Mouse (Mus musculus) heart, embryonic 12.5 days (tissue): ENCODE measurements at regions not wholly inside any gene's neighbourhood (a gene's known extent, or its start where the extent isn't known, plus 50 kb on each side); places are given as distances from the start of the nearest gene placed in this dataset.
A peak's percentile ranks its signal among the peaks of the same experiment; 100 is the strongest.

ENCODE experiments used
- ATAC-seq: fragments of 200-750 bp; cut with Nextera tagmentation; 2 replicates; pipeline ENCODE4 v1.8.0; 2017; ENCODE audit warnings: moderate TSS enrichment, moderate library complexity; ENCODE audit not compliant: insufficient number of reproducible peaks, low FRiP score
- H3K27ac ChIP-seq: fragments of 300-500 bp; sonication (generic); 2 replicates; pipeline ENCODE4 v1.5.1; 2016; ENCODE audit warnings: mild to moderate bottlenecking, moderate library complexity; ENCODE audit not compliant: poor library complexity, severe bottlenecking
- H3K27me3 ChIP-seq: fragments of 300-500 bp; sonication (generic); replicated peaks from 2 replicates; pipeline ENCODE4 v1.6.1; 2016; ENCODE audit warnings: mild to moderate bottlenecking, moderate library complexity
- H3K36me3 ChIP-seq: fragments of 300-500 bp; sonication (generic); 2 replicates; pipeline ENCODE4 v1.6.1; 2016; ENCODE audit warnings: mild to moderate bottlenecking, moderate library complexity
- H3K4me1 ChIP-seq: fragments of 300-500 bp; sonication (generic); replicated peaks from 2 replicates; pipeline ENCODE4 v1.6.1; 2016; ENCODE audit warnings: mild to moderate bottlenecking
- H3K4me2 ChIP-seq: fragments of 300-500 bp; sonication (generic); 2 replicates; pipeline ENCODE4 v1.6.1; 2016; ENCODE audit warnings: mild to moderate bottlenecking, moderate library complexity
- H3K4me3 ChIP-seq: fragments of 300-500 bp; sonication (generic); 2 replicates; pipeline ENCODE4 v1.5.1; 2016; ENCODE audit warnings: mild to moderate bottlenecking
- H3K9ac ChIP-seq: fragments of 300-500 bp; sonication (generic); 2 replicates; pipeline ENCODE4 v1.6.1; 2016; ENCODE audit warnings: mild to moderate bottlenecking, moderate library complexity
- H3K9me3 ChIP-seq: fragments of 300-500 bp; sonication (generic); replicated peaks from 2 replicates; pipeline ENCODE4 v1.6.1; 2016; ENCODE audit warnings: mild to moderate bottlenecking, moderate library complexity
- WGBS: fragments of 180-500 bp; shearing (Covaris S2); methylation state at CpG from one replicate; pipeline ENCODE4 v1.1.7; 2016; 5-methylcytosine and 5-hydroxymethylcytosine counted together

DNA sequence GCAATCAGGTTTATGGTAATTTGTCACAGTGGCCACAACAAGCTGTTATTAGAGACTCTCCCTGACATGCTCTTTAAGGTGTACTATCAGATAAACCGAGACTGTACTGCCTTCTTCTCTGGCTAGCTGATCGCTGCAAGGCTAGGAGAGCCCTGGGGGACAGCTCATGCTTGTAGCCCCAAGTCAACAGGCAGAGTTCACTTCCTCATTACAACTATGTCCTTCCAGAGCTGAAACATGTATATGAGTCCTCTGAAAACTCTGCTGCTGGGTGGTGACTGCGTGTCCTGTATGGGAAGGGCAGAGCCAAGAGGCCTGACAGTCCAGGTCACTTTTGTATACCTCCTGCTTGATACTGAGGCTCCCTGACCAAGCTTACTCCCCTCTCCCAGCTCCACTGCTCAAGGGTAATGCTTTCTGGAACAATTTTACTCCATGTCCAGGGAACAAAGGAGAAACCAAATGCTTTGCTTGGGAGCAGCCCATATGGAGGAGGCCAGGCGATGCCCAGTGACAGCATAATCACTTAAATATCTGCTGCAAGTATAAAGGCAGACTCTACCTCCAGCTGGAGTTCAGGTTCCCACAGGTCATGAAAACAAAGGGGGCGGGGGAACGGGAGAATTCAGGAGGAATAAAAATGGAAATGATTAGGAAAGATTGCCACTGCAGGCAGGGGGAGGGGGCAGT lies 284.3 kb downstream of the Bcl11a start:
- H3K9me3 ChIP-seq, result no peaks in the 10 kb centered on the region
- peaks cover 12% of the 10 kb centered on the region for H3K4me1 ChIP-seq
- H3K27me3 ChIP-seq, result no peaks in the 10 kb centered on the region
- H3K27ac ChIP-seq, result no peak overlapping the region
- ATAC-seq, result no peak
- no peak overlapping the region for H3K4me3 ChIP-seq
- H3K9ac ChIP-seq, result no peak overlapping the region
- H3K4me2 ChIP-seq, result no peak overlapping the region
- no peaks in the 10 kb centered on the region for H3K36me3 ChIP-seq
- 56% methylated on average over 6 of the region's 6 CpGs for WGBS

DNA sequence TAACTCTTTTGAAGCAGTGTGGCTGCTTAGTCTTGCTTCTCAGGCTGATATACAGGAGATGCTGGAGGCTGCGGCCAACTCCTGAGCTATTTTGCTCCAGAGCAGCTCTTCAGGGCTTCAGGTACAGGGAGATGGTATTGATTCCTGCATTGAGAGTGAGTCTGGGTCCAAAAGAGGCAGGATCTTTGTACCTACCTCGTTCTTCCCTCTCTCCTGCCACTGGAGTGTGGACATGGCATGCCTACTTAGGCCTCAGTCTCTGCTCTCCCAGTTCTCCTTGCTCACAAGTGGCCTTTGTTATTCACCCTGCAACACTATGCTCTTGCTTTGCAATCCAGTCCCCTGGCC lies 284.8 kb downstream of the Bcl11a start:
- H3K4me2 ChIP-seq, result no peak overlapping the region
- H3K27me3 ChIP-seq, result no peaks in the 10 kb centered on the region
- H3K36me3 ChIP-seq, result no peaks in the 10 kb centered on the region
- WGBS, result 74% methylated on average over 2 of the region's 2 CpGs
- H3K4me3 ChIP-seq, result no peak overlapping the region
- no peaks in the 10 kb centered on the region for H3K9me3 ChIP-seq
- peaks cover 12% of the 10 kb centered on the region for H3K4me1 ChIP-seq
- H3K27ac ChIP-seq, result no peak overlapping the region
- no peak overlapping the region for H3K9ac ChIP-seq
- ATAC-seq, result no peak

DNA sequence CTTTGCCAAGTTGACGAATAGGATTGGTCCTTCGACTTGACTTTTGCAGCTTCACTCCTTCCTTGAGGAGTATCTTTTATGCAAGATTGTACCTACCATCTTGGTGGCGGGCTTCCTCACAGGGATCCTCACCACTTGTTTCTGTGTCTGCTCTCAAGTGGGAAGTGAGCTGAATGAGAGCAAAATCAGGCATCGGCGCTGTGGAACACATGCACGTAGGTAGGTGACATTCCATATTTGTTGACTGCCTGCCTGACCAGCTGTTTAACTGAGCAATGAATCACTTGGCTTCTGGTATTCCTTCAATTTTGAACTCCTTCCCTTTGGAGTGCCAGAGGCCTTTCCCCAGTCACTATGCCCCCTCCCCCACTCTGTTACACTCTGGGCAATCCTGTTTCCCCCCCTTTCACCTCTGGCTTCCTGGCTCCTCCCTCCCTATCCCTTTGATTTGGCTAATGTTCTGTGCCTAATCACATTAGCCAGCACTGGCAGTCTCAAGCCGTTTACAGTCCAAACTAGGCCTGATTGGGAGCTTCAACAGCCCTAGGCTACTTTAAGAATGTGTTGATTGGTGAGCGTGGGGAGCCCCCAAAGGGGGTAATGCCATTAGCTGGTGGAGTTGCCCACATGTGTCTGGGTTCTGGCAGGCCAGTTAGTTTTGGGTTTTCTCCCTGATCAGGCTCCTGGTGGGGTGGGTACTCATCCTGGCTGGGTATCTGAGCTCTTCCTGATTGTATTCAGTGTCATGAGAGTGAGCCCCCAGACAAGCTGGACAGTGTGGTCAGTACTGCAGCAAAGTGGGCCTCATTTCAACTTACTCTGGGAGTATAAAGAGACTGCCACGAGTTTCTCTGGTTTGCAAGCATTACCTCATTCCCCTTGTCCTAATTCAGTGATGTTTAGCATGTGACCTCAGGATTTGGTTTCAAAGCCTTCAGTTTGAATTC lies 285.8 kb downstream of the Bcl11a start:
- Histone ChIP-seq H3K4me3 (no peak overlapping the region), H3K36me3 (no peaks in the 10 kb centered on the region), H3K27me3 (no peaks in the 10 kb centered on the region), H3K9me3 (no peaks in the 10 kb centered on the region), H3K9ac (no peak overlapping the region), H3K4me1 (peaks cover 12% of the 10 kb centered on the region), H3K4me2 (no peak overlapping the region), H3K27ac (no peak overlapping the region)
- no peak for ATAC-seq
- 58% methylated on average over 9 of the region's 9 CpGs for WGBS

DNA sequence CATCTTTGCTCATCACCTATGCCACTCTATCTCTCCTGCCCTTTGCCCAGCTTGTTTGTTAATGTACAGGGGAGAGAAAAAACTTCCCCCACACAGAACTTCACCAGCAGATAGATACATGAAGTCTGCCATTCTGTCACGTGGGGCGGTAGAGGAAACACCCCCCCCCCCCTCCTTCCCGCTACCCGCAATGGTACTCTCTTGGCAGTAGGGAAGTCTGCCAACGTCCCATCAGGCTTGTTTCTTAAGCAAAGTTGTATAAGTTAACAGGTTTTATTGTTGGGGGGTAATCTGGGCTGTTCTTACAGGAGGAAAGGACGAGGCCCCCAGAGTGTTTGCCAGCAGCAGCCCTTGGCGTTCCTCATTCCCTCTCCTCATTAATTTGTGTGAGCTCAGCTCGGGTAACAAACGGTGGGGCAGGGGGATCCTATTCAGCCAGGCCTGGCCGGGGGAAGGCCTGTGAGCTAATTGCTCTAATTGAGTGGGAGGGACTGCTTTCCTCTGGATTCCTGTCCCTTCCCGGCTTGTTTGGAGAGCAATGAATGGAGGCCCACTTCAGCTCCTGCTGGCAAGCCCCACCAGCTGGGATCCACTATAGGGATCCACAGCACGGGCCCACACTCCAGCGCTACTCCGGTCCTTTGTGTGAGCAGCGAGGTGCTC lies 292.5 kb downstream of the Bcl11a start:
- Histone ChIP-seq H3K9ac (no peak overlapping the region), H3K36me3 (no peaks in the 10 kb centered on the region), H3K9me3 (no peaks in the 10 kb centered on the region), H3K27me3 (no peaks in the 10 kb centered on the region), H3K27ac (no peak overlapping the region), H3K4me3 (no peak overlapping the region), H3K4me1 (peaks cover 7% of the 10 kb centered on the region), H3K4me2 (peak overlapping the region; percentile 0; the same call in 1 of the 2 replicates)
- WGBS, result 26% methylated on average over 15 of the region's 15 CpGs
- no peak for ATAC-seq

DNA sequence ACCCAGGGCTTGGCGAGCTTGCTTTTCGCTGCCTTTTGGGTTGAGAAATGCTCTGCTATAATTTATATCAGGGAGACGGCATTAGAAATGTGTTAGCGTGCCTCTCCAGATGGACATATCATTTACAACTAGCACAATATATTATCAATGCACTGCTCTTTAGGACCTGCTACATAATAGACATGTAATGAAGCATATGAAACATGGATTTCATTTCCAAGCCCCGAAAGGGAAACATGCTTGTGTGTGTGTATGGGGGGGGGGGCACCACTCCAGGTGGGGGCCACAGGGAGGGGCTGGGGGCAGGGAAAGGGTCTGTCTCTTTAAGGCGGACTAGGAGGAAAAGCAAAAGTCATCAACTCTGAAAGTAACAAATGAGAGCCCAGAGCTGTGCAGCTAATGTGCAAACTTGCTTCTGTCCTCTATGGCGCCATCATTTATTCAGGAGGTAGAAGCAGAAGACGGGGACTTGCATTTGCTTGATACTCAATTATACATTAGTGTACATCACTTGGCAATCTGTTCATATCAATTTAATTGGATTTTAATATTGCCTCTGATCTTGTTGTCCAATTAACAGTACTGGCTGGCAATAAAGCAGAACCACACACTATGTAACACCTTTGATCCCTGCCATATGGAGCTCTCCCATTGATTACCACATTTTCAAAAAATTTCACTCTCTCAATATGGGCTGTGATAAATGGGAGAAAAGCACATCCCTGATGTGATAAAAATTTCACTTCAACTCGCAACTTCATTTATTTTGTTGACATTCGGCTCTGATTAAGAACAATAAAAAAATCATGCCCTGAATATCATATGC lies 293.2 kb downstream of the Bcl11a start:
- ATAC-seq, result no peak
- Histone ChIP-seq H3K4me3 (no peak overlapping the region), H3K9ac (no peak overlapping the region), H3K27me3 (no peaks in the 10 kb centered on the region), H3K36me3 (no peaks in the 10 kb centered on the region), H3K9me3 (no peaks in the 10 kb centered on the region), H3K4me2 (0 out of 2 replicates have a peak overlapping the region, but pooled peaks have one; percentile 0), H3K27ac (no peak overlapping the region), H3K4me1 (peaks cover 7% of the 10 kb centered on the region)
- 76% methylated on average over 10 of the region's 10 CpGs for WGBS

DNA sequence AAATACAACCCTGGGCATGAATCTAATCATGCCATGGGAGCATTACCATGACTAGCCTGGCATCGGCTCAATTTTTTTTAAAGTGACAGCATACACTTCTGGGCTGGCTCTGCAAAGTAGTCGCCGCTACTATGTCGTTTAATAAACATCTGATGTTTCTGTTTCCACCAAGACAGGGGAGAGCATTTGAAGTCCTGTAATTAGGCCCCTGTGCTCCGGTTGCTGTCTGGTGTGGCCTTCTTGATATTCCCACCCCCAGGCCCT lies 293.8 kb downstream of the Bcl11a start:
- Histone ChIP-seq H3K4me3 (no peak overlapping the region), H3K36me3 (no peaks in the 10 kb centered on the region), H3K27ac (no peak overlapping the region), H3K9me3 (no peaks in the 10 kb centered on the region), H3K27me3 (no peaks in the 10 kb centered on the region), H3K4me1 (peaks cover 7% of the 10 kb centered on the region), H3K4me2 (no peak overlapping the region), H3K9ac (no peak overlapping the region)
- ATAC-seq, result no peak
- WGBS, result 72% methylated on average over 5 of the region's 5 CpGs

DNA sequence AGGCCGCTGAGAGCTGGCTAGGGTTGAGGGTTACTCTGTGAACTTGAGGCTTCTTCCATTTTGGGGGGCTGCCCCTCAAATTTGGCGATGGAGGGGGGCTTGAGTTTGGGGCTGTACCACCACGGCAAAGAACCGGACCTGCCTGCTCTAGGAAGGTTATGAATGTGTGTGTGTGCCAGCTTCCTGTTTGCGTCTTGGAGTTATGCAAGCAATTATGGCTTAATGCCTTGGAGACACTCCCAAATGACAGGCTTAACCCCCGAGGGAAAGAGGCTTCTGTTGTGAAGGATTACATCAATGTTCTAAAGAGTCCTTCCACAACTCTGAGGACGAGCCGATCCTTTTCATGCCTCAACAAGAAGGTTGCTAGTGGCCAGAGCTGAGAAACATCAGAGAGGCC lies 294.1 kb downstream of the Bcl11a start:
- Histone ChIP-seq H3K9ac (no peak overlapping the region), H3K27ac (no peak overlapping the region), H3K9me3 (no peaks in the 10 kb centered on the region), H3K36me3 (no peaks in the 10 kb centered on the region), H3K4me3 (no peak overlapping the region), H3K4me1 (peaks cover 7% of the 10 kb centered on the region), H3K27me3 (no peaks in the 10 kb centered on the region), H3K4me2 (no peak overlapping the region)
- ATAC-seq, result no peak
- WGBS, result 64% methylated on average over 8 of the region's 8 CpGs

DNA sequence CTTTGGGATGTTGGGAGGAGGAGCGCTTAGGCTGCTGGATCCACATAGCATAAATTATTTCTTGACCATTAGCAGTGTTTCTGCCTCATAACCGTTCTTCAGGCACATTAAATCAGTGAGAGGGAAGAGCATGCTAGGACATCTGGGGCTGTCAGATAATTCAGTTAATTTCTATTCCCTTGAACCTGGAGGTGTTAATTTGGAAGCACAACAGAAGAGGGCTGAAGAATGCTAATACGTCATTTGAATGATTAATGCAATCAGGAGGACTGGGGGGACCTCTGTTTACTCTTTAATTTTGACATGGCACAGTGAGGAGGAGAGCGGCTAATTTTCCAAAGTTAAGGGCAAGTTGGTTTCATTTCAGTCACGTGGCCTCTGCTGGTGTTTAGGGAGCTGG lies 294.8 kb downstream of the Bcl11a start:
- no peak overlapping the region for H3K4me3 ChIP-seq
- peaks cover 9% of the 10 kb centered on the region for H3K4me1 ChIP-seq
- H3K4me2 ChIP-seq, result no peak overlapping the region
- ATAC-seq, result no peak
- H3K9me3 ChIP-seq, result no peaks in the 10 kb centered on the region
- WGBS, result 55% methylated on average over 5 of the region's 5 CpGs
- H3K9ac ChIP-seq, result no peak overlapping the region
- H3K27ac ChIP-seq, result no peak overlapping the region
- no peaks in the 10 kb centered on the region for H3K36me3 ChIP-seq
- no peaks in the 10 kb centered on the region for H3K27me3 ChIP-seq

DNA sequence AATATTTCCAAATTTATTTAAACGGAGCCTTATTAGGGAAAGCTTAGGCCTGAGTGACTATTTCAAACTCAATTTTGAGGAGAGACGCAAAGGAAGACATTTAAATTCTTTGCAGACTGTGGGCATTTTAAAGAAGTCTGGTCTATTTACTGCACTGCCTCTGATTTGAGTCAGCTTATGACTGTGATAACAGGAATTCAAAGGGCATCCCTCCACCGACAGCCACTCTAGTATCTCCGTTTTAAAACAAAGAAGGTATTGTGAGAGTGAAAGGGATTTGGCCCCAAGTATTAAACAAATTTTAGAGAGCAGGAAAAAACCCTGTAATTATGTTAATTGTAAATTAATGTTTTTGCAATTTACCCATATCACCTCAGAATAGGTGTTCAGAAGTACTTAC lies 295.4 kb downstream of the Bcl11a start:
- Histone ChIP-seq H3K9ac (no peak overlapping the region), H3K27ac (no peak overlapping the region), H3K4me2 (no peak overlapping the region), H3K4me3 (no peak overlapping the region), H3K4me1 (peaks cover 14% of the 10 kb centered on the region), H3K36me3 (no peaks in the 10 kb centered on the region), H3K27me3 (no peaks in the 10 kb centered on the region), H3K9me3 (no peaks in the 10 kb centered on the region)
- WGBS, result 47% methylated on average over 4 of the region's 4 CpGs
- ATAC-seq, result no peak

DNA sequence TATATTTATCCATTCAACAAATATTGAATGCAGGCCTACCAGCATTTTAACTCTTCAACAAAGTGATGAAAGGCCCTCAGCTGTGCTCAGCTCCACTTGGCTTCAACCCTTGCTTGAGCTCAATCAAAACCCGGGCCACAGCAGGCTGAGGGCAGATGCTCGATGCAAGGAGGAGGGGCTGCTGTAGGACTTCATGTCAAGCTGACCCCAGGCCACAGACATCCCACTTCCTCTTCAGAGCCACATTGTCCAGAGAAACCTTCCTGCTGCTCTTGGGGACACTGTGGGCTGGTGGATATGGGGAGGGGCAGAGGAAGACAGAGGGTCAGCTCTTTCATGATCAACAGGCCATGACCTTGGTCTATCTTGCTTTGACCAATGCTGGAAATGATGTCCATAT lies 299.7 kb downstream of the Bcl11a start:
- no peaks in the 10 kb centered on the region for H3K36me3 ChIP-seq
- no peak overlapping the region for H3K9ac ChIP-seq
- no peaks in the 10 kb centered on the region for H3K27me3 ChIP-seq
- H3K27ac ChIP-seq, result no peak overlapping the region
- 39% methylated on average over 2 of the region's 2 CpGs for WGBS
- no peak overlapping the region for H3K4me2 ChIP-seq
- ATAC-seq, result no peak
- H3K4me1 ChIP-seq, result peaks cover 8% of the 10 kb centered on the region; the same call in 1 of the 2 replicates
- H3K4me3 ChIP-seq, result no peak overlapping the region
- no peaks in the 10 kb centered on the region for H3K9me3 ChIP-seq

DNA sequence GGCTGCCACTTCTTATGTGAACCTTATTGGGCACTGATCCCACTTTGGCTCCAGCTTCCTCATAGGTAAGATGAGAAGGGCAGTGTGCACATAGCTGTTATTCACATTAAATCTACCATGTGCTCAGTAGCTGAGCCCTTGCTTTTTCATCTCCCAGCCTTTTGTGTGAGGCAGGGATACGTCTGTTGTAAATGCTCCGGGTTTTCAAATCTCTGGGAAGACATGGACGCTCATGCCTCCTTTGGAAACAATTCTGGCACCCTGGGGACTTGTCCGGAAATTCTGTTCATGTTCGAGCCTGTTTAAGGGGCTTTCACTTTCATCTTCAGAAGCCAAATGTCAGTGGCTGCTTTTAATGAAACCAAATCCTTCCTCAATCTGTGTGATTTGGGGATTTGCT lies 312.7 kb downstream of the Bcl11a start:
- ATAC-seq, result no peak
- Histone ChIP-seq H3K4me3 (no peak overlapping the region), H3K27me3 (no peaks in the 10 kb centered on the region), H3K9me3 (no peaks in the 10 kb centered on the region), H3K4me2 (no peak overlapping the region), H3K4me1 (no peaks in the 10 kb centered on the region), H3K27ac (no peak overlapping the region), H3K36me3 (no peaks in the 10 kb centered on the region), H3K9ac (no peak overlapping the region)
- WGBS, result 70% methylated on average over 5 of the region's 5 CpGs
